Mouse (Mus musculus): ENCODE data around the gene Cavin3.
"Not testable (repeated sequence)": the region's sequence is repeated elsewhere in the genome, so short reads cannot be mapped to it uniquely, and the experiment has no call there.

Cavin3 gene

DNA sequence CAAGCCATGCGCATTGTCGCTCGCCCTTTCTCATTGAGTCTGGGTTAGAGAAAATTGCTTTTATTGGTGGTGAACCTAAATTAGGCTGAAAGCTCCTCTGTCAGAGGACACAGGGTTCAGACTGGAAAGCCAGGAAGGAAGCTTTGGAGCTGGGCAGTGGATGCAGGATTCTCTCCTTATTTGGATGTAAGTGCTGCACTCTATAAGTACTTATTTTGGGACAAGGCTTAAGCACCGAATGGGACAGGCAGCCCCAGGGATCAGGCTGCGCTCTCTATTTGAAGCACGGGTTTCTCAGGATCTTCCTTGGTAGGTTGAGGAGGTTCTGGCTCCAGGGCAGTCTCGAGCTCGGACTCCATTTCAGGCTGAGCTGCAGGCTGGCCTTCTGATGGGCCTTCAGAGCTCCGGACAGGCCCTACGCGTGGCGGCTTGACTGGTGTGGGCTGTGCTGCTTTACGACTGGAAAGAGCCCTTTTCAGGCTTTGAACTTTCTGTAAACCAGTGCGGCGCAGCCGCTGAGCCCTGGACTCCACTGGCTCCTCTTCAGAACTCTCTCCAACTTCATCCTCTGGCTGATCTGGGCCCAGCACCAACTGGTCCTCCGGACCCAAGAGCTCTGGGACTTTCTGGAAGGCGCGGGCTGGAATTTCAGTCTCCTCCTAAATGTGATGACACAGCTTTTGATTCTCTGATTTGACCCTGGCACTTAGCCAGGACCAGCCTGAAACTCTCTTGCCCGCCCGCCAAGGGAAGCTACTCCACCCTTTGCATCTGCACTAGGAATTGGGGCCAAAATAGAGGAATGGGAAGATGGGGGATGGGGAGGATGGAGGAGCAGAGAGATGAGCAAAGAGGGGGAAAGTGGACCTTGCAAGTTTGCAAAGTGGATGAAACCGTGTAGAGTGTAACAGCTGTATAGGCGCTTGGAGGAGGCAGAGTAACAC is 1.3 kb downstream of the Cavin3 start:
- no peak for DNase-seq (ENCODE audit: low read depth, low spot score)

DNA sequence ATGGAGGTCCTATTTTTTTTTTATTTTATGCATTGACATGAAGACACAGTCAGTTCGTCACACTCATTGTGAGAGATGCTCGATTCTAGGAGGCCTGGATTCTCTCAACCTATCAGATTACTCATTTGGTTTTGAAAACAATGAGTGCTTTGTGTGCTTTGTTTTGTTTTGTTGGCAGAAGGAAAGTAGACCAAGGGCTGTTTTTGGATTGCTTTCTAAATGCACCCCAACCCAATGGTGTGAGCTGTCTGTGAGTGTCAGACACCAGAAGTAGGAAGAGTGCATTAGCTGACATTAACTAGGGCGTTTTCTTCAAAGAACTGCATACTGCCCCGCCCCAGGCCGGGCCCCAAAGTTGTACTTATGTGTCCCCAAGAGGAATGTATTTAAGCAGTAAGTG is 2.0 kb downstream of the Cavin3 start:
- DNase-seq (ENCODE audit: low read depth, low spot score): no peak

DNA sequence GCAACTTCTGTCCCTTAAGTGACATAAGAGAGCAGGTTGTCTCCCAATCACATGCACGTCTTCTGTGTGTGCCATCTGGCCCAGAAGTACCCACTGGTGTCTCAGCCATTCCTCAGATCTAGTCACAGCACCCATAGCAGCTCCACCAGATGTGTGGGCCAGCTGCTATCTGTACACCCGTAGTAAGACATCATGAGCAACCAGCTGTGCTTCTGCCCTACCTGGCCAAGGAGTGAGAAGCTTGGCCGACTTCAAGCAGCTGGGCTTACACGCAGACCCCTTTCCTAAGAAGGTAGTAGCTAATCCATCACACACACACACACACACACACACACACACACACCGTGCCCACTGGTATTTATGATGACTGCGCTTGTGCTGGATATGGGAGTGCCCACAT is 2.9 kb downstream of the Cavin3 start:
- DNase-seq (ENCODE audit: low read depth, low spot score): no peak

DNA sequence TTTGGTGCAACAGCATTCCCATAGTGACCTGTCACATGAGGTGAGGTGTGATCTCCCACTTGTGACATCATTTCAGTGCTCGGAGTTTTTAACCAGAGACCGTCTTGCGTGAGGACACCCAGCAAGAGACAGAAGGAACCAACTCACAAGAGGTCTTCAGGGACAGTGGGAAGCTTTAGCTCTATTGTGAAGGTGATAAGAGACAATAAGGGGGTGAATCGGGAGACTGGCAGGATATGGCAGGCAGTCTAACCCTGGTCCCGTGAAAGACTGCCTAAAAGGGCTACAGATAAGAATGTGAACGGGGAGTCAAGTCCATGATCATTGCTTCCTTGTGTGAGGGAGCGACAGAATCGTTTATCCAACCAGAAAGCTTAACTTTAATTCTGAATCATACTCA is 3.8 kb downstream of the Cavin3 start:
- no peak for DNase-seq (ENCODE audit: low read depth, low spot score)

DNA sequence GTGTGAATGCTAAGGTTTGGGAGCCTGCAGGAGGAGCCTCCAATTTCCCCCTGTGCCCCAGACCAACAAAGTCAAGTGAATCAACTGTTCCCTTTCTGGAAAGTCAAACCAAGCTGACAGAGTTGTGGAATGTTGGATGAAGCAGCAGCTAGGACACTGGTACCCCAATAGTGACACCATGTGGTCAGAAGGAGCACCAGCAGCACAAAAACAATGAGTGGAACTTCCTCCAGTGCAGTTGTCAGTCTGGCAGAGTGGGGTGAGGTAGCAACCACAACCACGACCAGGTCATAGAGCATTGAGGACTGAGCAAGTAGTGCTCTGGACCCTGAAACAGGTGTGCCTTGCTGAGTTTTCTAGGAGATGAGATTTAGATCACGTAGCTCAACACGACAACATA is 4.3 kb downstream of the Cavin3 start:
- peak; percentile 28 for DNase-seq (ENCODE audit: low read depth, low spot score)

DNA sequence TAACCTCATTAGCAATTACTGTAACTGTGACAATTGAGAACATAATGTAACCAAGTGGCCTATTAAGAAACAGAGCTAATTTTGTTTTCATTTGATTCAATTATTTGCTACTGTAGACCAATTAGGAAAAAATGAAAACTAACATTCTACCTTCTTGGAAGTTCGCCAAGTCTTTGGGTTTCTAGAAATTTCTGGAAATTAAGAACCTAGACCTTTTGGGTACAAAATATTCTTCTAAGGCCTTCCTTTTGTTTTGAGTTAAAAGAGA is 4.7 kb downstream of the Cavin3 start:
- DNase-seq (ENCODE audit: low read depth, low spot score): no peak

DNA sequence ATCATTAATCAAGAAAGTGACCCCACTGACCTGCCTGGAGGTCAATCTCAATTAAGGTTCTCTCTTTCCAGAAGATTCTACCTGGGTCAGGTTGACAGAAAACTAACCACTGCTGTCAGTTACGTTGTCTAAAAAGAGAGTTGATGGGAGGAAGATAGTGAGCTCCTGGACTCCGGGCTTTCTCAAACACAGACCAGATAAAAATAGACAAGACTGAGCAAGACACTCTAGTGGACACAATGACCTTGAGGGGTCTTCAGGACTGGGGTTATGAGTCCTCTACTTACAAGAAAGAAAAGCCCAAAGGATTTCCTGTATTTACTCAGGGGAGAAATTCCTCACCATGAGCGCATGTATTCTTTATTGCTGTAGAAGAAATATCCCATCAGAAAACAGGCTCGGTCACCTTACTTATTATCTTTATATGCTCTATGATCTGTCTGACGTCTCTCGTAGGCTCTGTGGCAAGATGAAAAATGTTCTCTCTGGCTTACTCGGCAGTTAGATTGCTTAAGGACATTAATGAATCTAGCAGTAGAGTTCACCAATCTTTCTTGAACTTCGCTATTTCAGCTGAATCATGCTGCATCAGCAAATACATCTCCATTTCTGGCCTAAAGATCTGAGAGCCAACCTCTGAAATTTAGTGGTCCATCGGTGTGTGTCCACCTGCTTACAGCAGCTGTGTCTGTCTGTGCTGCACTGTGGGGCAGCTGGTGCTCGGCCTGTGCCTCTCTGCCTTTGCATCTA is 5.2 kb downstream of the Cavin3 start:
- no peak for DNase-seq (ENCODE audit: low read depth, low spot score)

DNA sequence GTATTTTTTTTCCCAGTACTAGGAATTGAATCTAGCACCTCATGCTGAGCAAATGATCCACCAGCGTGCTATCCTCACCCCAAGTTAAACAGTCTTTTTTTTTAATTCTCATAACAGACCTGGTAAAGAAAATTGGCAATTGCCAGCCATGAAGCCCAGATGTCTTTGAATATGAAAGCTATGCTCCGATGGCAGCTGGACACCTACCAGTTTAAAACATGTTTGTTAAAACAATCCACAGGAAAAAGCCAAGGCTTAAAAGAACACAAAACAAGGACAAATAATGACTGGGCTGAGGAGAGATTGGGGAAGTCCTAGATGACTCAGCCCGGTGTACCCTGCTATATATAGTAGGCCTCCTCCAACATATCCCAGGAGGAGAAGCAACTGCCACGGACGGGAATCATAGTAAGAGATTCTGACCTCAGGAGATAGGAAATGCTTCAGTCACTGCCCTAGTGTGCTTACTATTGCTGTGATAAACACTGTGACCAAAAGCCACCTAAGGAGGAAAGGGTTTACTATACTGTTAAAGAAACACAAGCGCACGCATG is 6.6 kb downstream of the Cavin3 start:
- no peak for DNase-seq (ENCODE audit: low read depth, low spot score)

DNA sequence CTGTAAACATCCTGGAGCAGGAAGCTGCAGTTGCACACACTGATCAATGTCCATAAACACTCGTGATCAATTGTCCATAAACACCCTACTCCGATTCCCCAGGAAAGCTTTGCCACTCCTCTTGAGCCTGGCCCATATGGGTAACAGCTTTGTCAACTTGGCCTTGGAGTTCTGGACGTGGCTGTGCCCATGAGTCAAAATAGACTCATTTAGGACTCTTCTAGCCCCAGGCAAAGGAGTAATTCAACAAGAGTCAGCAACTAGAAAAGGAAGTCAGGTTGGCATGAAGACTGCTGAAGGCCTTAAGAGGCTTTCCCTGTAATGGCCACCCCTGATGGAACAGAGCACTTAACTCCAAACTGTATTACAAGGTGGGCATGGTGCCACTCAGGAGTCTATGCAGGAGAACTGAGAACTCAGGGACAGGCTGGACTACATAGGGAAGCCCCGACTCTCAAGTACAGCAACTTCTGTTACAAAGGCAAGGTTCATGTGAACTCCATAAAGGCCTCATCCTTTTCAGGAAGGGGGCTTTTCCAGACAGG is 7.3 kb downstream of the Cavin3 start:
- no peak for DNase-seq (ENCODE audit: low read depth, low spot score)

DNA sequence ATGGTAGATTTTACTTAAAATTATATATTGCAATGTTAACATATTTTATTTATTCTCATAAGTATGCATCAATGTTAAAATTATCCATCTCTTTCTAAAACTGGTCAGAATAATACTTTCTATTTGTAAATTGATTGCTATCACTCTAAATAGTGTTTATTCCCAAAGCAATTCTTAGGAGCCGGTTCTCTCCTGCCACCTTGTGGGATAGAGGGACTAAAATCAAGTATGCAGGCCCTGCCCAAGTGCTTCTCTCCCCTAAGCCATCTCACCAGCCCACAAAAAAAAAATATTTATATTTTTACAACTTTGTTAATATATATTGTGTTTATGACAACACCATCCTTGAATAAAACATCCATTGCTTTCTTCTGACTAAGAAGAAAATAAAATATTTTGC is 9.5 kb downstream of the Cavin3 start:
- DNase-seq (ENCODE audit: low read depth, low spot score): no peak

DNA sequence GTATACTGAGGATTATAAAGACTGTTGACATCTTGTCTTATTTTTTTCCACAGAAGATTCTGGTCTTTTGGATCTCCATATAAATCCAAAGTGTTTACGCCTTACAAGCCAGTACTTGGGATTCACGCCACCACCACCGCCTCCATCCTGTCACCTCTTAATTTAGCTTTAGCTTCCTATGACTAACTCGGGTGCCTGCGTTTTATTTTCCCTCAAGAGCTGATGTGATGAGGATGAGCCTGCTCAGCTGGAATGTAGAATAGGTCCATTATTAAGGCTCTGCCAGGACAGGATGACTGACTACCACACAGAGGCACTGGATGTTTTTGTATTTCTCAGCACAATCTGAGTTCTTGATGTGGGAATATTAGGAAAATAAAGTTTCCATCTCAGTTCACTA is 16.6 kb downstream of the Cavin3 start:
- DNase-seq (ENCODE audit: low read depth, low spot score): not testable (repeated sequence)

DNA sequence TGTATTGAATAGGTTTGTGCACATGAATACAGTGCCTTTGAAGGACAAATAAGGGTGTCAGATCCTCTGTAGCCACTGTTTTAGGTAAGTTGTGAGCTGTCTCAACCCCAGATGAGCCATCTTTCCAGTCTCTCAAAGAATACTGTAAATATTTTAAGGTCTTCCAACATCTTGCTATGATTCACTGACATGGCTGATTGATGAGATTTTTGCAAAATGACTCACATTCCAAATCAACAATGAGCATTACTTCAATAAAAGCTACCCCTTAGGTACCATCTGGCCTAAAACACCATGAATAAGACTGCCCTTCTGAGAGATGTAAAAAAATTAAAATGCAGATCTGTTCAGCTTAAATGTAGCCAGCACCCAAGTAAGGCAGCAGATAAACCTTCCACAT is 23.6 kb downstream of the Cavin3 start:
- DNase-seq (ENCODE audit: low read depth, low spot score): no peak

DNA sequence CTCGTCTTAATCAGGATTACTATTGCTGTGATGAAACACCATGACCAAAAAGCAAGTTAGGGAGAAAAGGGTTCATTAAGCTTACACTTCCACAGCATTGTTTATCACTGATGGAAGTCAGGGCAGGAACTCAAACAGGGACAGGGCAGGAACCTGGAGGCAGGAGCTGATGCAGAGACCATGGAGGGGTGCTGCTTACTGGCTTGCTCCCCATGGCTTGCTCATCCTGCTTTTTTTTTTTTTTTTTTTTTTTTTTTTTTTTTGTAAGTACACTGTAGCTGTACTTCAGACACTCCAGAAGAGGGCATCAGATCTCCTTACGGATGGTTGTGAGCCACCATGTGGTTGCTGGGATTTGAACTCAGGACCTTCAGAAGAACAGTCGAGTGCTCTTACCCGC is 28.8 kb downstream of the Cavin3 start:
- DNase-seq (ENCODE audit: low read depth, low spot score): not testable (repeated sequence)

DNA sequence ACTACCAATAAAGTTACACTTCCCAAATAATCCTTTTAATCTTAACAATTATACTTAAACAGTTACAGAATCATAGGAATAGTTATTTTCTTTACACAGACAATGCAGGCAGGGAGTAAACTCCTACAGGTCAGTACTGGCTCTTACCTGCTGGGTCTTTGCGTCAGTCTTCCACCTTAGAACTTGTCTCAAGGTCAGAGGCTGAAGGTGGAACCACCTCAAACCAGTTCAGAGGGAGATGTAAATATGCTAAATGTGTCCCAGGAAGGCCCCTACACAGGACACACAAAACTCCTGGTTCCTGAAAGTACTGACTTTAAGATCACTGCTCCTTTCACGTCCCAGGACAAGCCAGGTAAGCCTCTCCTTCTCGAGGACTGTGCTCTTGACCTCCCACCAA is 37.0 kb downstream of the Cavin3 start:
- DNase-seq (ENCODE audit: low read depth, low spot score): no peak

DNA sequence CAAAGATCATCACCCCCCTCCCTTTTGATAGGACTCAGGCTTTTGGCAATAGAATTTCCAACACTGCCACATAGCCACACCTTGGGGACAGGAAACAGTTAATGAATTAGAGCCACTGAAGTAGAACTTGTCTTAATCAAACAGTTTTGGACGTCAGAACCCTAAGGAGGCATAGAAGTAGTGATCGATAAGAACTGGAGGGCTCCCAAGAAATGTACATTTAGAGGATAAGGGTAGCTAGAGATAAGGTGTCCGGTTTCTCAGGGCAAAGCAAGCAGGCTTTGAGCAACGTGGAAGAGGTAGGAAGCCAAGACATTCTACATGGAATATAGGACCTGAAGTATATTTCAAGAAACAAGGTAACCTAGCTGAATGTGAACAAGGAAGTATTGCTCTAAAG is 40.7 kb downstream of the Cavin3 start:
- DNase-seq (ENCODE audit: low read depth, low spot score): no peak

DNA sequence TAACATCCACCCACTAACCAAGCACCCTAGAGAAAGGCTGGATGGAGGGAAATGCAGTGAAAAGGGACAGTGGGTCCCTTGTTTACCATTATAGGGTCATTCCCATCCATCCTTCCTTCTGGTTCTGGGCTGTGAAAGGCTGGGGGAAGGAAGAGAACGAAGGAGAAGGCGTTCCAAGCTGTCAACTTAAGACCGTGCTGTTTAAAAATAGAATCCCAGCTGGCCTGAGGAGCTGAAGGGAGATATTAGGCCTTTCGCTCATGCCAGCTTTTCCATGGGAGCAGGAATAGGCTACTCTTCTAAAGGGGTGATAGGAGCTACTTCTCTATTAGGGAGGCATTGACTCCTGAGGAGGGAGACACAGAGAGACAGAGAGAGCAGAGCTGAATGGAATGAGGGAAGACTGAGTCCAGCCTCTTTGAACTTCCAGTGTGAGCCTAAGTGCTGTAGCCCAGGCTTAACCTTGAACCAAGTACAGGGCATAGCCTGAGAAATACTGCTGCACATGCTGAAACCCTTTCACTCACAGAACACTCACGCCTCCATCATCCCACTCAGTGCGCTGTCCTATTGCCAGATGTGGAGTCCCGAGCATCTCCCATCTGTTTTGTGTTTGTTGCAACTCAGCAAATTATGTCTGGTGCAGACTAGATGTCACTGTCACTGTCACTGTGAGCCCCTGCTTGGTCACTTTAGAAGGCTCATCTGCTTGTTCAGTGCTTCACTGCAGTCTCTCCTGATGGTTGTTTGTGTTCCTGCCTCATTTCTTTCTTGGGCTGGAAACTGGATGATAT is 43.9 kb downstream of the Cavin3 start:
- DNase-seq (ENCODE audit: low read depth, low spot score): no peak

DNA sequence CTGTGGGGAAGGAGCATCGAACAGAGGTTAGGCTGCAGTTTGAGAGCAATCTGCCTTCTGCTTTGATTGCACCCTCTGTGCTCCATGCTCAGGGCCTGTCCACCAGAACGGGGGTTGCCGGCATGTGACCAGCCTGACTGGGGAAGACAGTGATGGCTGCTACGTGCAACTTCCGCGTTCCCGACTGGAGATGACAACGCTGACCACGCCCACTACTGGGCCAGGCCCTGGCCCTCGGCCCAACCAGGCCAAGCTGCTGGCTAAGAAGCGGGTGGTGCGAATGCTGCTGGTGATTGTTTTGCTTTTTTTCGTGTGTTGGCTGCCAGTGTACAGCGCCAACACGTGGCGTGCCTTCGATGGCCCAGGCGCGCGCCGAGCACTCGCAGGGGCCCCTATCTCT is 47.3 kb downstream of the Cavin3 start:
- no peak for DNase-seq (ENCODE audit: low read depth, low spot score)

DNA sequence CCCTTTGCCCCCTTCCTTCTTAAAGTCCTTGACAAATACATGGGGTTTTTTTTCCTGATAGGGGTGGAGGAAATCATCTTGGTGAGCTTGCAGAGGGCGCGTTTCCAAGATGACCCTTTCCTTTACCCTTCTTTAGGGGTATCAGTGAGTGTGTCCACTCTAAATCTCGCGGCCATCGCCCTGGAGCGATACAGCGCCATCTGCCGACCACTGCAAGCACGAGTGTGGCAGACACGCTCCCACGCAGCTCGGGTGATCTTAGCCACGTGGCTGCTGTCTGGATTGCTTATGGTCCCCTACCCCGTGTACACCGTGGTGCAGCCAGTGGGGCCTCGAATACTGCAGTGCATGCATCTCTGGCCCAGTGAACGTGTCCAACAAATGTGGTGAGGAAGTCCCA is 48.2 kb downstream of the Cavin3 start:
- DNase-seq (ENCODE audit: low read depth, low spot score): peak; percentile 8

DNA sequence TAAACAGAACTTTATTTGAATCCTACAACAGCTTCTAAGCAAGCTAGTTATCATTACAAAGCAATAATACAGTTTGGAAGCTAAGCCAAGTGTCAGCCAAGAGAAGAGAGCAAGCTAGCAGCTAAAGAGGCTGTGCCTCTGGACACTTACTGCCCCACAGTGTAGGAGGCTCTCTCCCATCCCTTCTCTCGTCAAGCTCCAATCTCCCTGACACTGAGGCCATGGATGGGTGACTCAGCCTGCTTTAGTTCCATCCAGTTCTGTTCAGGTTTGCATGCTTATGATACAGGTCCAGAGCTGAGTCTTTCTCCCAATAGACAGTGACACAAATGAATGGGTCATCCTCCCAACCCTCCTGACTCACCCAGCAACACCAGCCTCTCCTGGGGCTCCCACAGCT is 50.0 kb downstream of the Cavin3 start:
- no peak for DNase-seq (ENCODE audit: low read depth, low spot score)
